Mouse (Mus musculus): ENCODE data around the gene Vmn2r100.

Gene Vmn2r100

GRCm38 (mm10) chr17:19504432-19504831 lies at the start of gene Vmn2r100:
Gene Vmn2r100 (plus strand): TSS chr17:19504732.
- DNase-seq, result no peak

GRCm38 (mm10) chr17:19482866-19483265 lies 21.7 kb upstream of the Vmn2r100 start:
- no peak for DNase-seq

DNA sequence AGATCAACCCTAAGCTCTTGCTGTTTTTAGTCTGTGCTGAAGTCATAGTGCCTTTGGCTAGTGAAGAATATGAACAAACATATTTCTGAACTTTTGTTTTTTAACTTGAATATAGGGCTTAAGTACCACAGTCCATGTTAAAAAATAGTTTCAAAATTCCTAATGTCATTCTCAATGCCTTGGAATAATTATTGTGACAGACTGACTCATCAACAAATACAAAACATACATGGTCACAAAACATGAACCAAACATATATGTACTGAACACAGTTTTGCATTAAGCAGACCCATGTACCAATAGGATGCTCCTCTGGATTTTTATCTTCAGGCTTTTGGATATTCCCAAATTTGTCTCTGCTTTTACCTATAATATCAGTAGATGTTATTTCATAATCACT lies 72.4 kb downstream of the Vmn2r100 start, which contains the start of gene Vmn2r101:
Gene Vmn2r101, plus strand, starts transcription at position 301 of the 400 bp plus-strand sequence.
- DNase-seq, result no peak

All from thymus, postnatal 25 days (tissue).